In genomic region chr3:41169430-41169829, GRCm38 (mm10) we compare ENCODE assay signal across 9 mouse cellular contexts.
A peak's percentile ranks its signal among the peaks of the same experiment; 100 is the strongest.
DNase-seq lines count a peak whose midpoint lies in the region; ATAC-seq lines count a peak whose summit lies in the region.
"Had no signal": no experiment of that assay in that cellular context is flagged by ENCODE, and none has a peak within 500 bp of the region (broad histone marks: within the 10 kb centered on the region; RNA-seq: fewer than 3 reads in every experiment).

No protein-coding gene starts in this region.

- H3K27me3 ChIP-seq in midbrain, embryonic 13.5 days: no peaks in the 10 kb centered on the region
- H3K27me3 ChIP-seq in forebrain, embryonic 16.5 days (replicated peaks; ENCODE audit: control insufficient read depth, insufficient read depth, low read length): no peaks in the 10 kb centered on the region

- DNase-seq in left cerebral cortex, postnatal 36 days (ENCODE audit: low spot score in 2 of 2): peak; percentile 4 to 10
- no peak for DNase-seq in left cerebral cortex, postnatal 10 days (ENCODE audit: extremely low spot score in 1 of 2, low spot score in 2 of 2)
- peak; percentile 44 for DNase-seq in brain, adult 2 months (ENCODE audit: low read depth, low spot score)
- peak; percentile 50 for DNase-seq in heart, postnatal 4 days
- peak; percentile 49 to 54 for DNase-seq in spleen, postnatal 14 days (ENCODE audit: low spot score in 2 of 2)
- no peak for DNase-seq in retina, embryonic 14.5 days (ENCODE audit: low spot score)

- peaks cover 2% of the 10 kb centered on the region; the same call in 1 of the 2 replicates for H3K9me3 ChIP-seq in midbrain, embryonic 13.5 days
- no peaks in the 10 kb centered on the region for H3K9me3 ChIP-seq in forebrain, embryonic 16.5 days (ENCODE audit: control insufficient read depth, low read length)

- no peak for ATAC-seq in midbrain, embryonic 13.5 days
- no peak for ATAC-seq in forebrain, embryonic 16.5 days
- ATAC-seq: lung, postnatal 0 days had no signal

- 93% methylated on average over 10 of the region's 10 CpGs for WGBS in midbrain, embryonic 13.5 days
- 73% methylated on average over 10 of the region's 10 CpGs for WGBS in forebrain, embryonic 16.5 days

- H3K4me1 ChIP-seq in midbrain, embryonic 13.5 days (replicated peaks): no peaks in the 10 kb centered on the region
- H3K4me1 ChIP-seq in forebrain, embryonic 16.5 days (replicated peaks; ENCODE audit: control insufficient read depth, insufficient read depth, low read length): no peaks in the 10 kb centered on the region

- H3K9ac ChIP-seq in midbrain, embryonic 13.5 days (replicated peaks): no peak overlapping the region
- H3K9ac ChIP-seq in forebrain, embryonic 16.5 days (replicated peaks; ENCODE audit: low read depth, low read length): no peak overlapping the region

- H3K4me2 ChIP-seq in midbrain, embryonic 13.5 days (replicated peaks): no peak overlapping the region
- no peak overlapping the region for H3K4me2 ChIP-seq in forebrain, embryonic 16.5 days (ENCODE audit: low read length)

- intact Hi-C loops in left cerebral cortex, postnatal 36 days (cut with DNase I): no loop called here
- intact Hi-C loops in left cerebral cortex, postnatal 10 days (cut with DNase I): no loop called here

- H3K36me3 ChIP-seq in midbrain, embryonic 13.5 days: no peaks in the 10 kb centered on the region
- H3K36me3 ChIP-seq in forebrain, embryonic 16.5 days (ENCODE audit: control insufficient read depth, insufficient read depth): no peaks in the 10 kb centered on the region

- H3K4me3 ChIP-seq in midbrain, embryonic 13.5 days (replicated peaks): no peak overlapping the region
- H3K4me3 ChIP-seq in forebrain, embryonic 16.5 days (replicated peaks; ENCODE audit: low read length): no peak overlapping the region

- no peak overlapping the region for H3K27ac ChIP-seq in midbrain, embryonic 13.5 days
- H3K27ac ChIP-seq in forebrain, embryonic 16.5 days (ENCODE audit: low read length): no peak overlapping the region

Comparison
In these comparisons a context has a peak if more than half of its experiments do, and no peak if none do; other contexts are left out.
1. DNase-seq: peak in left cerebral cortex, postnatal 36 days (2 of 2), brain, adult 2 months (single experiment), heart, postnatal 4 days (single experiment) and spleen, postnatal 14 days (2 of 2); none in left cerebral cortex, postnatal 10 days (0 of 2) and retina, embryonic 14.5 days (single experiment).